Mouse (Mus musculus) gastrocnemius, adult 8-10 months (tissue): Measurements from ENCODE around the gene Zdhhc1. TPM values are rescaled to one million over a fixed set of nuclear protein-coding genes. Genes with fewer than 3 reads are reported as not detected.

Experiments
- DNase-seq, 2 experiments: peaks; one replicate each; pipeline ENCODE4 v3.0.0; 2022; ENCODE audit warnings: low spot score in 2 of 2
- total RNA-seq, 4 experiments: library from RNA; stranded (reverse); gene quantifications; 2 replicates each; pipeline ENCODE4 v1.2.4; 2022

Zdhhc1 gene
- total RNA-seq = 10 to 100 TPM; 10.3 to 11.7 (median 11.4) TPM

DNA sequence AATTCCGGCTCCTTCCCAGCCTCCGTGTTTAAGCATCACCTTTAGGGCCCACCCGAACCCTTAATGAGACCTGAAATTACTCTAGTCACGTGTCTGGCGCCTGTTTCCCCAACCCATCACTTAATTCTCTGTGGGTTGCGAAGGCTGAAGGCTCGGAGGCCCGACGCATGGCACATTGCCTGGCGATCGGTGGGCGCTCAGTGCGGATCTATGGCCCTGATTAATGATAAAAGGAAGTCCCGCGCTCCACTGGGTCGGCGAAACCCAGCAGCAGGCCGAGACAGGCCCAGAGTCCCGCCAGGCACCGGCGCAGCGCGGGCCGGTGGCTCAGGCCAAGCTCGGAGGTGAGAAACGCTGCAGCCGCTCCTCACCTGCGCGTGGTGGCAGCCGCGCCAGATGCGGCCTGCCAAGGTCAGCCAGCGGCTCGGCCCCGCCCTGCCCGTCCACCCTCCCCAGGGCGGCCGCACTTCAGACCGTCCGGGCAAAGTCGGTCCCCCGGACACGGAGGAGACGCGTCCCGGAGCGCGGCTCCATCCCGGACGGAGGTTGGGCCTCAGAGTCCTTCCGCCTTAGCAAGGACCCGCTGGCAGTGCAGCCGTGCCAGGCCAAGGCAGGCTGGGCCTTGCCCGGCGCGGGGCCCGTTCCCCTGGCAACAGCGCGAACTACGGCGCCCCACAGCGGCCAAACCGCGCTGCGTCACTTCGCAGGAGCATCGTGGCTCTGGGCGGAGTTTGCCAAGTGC lies at the start of gene Zdhhc1:
Gene Zdhhc1, minus strand, starts transcription at position 464 of the 742 bp plus-strand sequence.
- DNase-seq = peak; percentile 81 to 82

- DNase-seq = no peak
These were observed 48.5 kb upstream of the Zdhhc1 start for GRCm38 (mm10) chr8:105545249-105545648.

GRCm38 (mm10) chr8:105544544-105545205 lies 48.0 kb upstream of the Zdhhc1 start:
- peak in 1 of 2 experiments; percentile 37 for DNase-seq

DNA sequence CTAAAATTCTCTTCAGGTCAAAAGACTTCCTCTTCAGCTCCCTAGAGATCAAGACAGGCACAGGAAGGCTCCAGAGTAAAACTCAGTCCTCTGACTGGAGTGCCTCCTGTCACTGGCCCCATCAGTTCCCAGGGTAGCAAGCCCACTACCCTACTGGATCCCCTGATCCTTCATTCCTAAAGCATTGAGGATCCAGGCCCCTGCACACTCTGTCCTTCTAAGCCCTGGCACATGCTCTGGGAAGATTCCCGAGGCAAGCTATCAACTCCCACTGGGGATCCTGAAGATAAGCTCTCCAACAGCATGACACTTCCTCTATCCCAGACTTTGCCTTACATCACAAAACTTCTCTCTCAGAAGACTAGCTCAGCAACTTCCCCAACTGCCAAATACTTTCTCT lies 47.0 kb upstream of the Zdhhc1 start:
- DNase-seq = no peak

DNA sequence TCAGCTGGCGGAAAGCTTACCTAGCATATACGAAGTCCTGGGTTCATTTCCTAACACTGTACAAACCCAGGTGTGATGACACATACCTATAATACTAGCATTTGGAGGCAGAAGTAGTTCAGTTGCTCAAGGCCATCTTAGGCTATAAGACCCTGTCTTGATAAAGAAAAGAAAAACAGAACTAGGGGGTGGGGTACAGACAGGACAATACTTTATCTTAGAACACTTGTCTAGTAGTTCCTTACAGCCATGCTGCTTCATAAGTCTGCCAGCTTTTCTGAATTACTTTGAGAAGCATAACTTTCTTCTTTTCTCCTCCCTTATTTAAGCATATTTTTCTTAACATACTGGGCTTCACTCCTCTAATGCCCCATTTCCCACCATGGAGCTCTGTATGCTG lies 46.1 kb upstream of the Zdhhc1 start:
- DNase-seq = no peak

DNA sequence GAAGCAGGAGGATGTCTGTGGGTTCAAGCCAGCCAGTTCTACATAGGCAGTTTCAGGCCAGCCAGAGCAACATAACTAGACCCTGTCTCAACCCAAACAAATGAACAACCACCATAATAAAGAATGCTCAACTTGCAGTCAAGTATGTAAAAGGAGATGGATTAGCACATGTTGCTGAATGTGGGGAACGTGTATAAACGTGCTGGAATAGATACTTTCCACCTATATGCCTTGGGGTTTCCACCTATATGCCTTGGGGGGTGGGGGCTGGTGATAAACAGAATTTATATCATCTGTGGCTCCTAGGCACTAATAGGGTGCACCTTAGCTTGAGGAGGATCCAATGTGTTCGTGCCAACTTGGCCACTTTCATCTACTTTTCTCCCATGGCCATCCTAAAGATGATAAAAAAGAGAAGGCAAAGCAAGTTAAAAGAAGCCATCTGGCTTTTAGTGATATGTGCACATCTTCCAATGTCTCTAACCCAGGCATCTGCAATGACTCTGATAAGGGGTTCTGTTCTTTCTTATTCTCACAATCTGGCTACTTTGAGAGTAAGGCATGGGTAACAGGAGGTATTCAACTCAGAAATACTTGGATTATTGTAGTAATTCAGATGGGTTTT lies 45.4 kb upstream of the Zdhhc1 start:
- DNase-seq = no peak

DNA sequence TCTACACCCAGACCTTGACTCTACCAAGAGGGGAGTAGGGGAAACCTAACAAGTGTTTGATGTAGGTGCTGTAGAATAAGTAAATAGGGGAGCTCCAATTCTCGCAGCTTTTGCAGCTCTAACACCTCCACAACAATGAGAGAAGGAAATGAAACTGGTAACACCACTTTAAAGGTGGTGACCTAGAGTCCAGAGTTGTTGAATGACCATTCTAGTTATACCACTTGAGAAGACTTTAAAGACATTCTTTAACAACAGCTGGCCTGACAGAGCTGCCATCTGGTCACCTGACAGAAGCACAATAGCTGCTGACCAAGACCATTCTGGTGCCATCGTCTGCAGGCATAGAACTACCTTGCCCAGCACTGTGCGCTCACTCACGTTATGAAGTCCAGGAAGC lies 42.2 kb upstream of the Zdhhc1 start:
- no peak for DNase-seq

- DNase-seq = peak; percentile 83 to 93
These were observed 40.4 kb upstream of the Zdhhc1 start for GRCm38 (mm10) chr8:105537011-105537677.

DNA sequence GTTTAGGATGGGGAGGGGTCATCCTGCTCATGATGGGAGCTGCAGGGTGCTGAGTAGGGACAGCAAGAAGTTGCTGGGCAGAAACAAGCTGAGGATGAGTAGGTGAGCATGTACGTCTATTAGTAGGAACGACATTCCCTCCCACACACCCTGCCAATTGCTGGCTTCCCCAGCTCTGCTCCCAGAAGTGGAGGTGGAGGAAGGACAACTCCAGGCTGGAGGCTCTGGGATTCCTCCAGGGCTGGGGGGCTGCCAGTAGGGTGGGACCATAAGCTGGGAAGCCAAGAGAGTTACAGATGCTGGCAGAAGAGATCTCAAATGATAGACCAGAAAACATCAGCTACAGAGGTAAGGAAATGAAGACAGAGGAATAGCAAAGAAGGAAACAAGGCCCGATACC lies 39.8 kb upstream of the Zdhhc1 start:
- DNase-seq = no peak

DNA sequence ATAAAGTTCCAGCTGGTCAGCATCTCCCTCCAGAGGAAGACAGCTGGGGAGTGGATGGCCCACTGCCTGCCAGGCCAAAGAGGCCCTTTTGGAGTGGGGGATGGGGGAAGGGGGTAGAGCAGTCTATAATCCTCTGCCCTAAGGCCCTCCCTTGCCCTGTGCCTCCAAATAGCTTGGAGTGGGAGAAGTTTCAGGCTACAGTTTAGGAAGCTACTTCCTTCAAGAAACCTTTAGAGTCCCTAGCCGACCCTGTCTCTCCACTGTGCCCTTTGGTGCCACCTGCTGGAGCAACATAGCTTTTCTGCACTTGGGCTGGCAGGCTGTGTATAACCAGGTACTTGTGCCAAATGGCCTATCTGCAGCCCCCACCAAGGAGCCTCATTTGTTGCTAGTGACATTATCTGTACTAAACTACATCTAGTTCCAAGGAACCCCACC lies 37.2 kb upstream of the Zdhhc1 start:
- peak; percentile 63 to 75 for DNase-seq

DNA sequence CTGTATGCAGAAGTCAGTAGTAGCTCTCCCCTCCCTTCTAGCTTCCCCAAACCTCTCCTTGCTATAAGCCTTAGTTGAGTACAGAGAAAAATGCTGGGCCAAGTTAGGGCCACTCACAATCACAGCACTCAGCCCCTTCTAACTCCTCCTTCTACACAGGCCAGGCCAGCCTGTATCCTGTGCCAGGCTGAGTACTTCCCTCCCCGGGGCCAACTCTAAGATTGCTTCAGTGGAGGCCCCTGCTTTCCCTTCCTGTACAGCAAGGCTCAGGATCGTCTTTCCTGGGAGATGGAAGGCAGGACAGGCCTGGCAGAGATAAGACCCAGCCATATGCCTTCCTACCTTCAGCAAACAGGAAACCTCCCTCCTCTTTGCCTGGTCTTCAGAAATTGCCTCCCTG lies 36.7 kb upstream of the Zdhhc1 start:
- peak in 1 of 2 experiments; percentile 30 for DNase-seq

- DNase-seq = peak in 1 of 2 experiments; percentile 44
These were observed 35.1 kb upstream of the Zdhhc1 start for GRCm38 (mm10) chr8:105531774-105532173.

GRCm38 (mm10) chr8:105529271-105529670 lies 32.6 kb upstream of the Zdhhc1 start:
- DNase-seq = peak; percentile 43 to 55

DNA sequence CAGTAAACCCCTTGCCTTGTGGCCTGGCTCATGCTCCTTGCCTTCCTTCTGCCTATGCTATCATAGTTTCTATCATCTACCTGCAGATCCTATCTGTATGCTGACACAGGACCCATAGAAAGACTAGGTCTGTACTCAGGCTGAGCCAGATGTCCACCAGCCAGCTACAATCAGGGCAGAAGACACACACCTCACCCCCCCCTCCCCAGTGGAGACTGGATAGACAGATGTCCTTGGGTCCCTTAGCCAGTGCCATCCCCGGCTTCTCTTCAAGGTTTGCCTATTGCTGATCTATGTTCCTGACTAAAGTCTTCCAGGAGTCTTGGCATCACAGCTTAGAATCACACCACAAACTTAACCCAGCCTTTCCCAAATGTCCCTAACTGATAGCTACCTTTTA lies 31.5 kb upstream of the Zdhhc1 start:
- DNase-seq = no peak

DNA sequence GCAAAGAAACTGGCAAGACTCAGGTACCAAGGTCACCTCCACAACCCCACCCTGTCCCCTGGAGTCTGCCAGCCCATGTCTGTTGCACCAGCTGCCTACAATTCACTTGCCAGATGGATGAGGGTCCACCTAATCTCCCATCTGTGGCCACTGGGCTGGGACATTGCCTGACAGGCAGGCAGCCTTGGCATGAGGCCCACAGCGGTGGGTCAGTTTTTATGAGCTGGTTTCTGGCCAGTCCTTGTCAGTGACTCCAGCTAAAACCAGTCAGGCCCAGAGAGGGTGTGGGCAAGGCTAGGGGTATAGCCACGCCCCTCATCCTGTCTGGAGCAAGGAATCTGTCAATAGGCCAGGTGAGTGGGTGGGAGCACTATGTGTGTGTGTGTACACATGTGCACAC lies 30.4 kb upstream of the Zdhhc1 start:
- peak in 1 of 2 experiments; percentile 66 for DNase-seq

DNA sequence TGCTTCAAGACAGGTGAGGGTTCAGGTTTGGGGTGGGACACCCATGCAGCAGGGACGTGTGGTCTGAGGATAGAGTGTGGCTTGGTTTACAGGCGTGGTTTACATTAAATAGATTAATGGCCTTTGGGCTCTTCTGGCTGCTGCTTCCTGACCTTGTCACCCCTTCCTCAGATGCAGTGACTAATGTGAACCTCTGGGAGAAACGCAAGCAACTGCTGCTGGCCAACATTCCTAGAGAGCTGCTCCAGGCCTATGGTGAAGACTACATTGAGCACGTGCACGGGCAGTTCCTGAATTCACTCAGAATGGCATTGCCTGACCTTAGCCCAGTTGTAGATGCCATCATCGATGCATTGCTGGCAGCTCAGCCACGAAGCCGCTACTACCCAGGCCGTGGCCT lies 26.2 kb upstream of the Zdhhc1 start:
- no peak for DNase-seq

DNA sequence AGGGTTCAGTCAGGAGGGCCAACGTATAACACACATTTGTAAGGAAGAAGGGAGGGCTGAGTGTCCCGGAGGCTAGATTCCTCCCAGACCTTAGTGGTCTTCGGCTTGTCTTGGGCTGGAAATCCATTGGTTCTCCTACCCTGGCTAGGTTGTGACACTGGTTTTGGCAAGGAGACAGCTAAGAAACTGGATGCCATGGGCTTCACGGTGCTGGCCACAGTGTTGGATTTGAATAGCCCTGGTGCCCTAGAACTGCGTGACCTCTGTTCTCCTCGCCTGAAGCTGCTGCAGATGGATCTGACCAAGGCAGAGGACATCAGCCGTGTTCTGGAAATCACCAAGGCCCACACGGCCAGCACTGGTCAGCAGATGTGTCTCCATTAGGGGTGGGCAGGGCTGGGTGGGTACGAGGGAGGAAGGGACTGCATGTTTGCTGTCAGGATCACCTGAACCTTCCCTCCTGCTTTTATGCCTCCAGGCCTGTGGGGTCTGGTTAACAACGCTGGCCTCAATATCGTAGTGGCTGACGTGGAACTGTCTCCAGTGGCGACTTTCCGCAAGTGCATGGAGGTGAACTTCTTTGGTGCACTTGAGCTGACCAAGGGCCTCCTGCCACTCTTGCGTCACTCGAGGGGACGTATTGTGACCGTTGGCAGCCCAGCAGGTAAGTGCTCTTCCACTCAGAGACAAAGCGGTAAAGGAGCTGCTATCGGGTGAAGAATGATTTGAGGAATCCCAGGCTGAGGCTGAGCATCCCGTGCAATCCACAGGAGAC lies 25.5 kb upstream of the Zdhhc1 start:
- DNase-seq = no peak

DNA sequence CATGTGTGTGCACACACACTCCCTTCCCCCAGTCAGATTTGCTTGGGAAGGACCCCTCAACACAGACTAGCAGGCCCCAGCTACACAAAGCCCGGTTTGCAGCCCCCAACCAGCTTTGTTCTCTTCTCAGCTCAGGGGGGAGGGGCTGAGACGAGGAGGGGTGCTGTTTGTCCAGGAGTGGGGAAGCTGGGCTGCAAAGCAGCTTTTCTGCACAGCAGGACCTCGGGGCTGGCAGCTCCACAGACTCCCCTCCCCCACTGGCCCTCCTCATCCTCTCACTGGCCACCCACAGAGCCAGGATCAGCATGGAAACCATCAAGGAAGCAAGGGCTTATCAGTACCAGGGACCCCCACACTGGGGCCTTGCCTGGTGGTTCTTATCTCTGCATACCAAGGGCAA lies 24.4 kb upstream of the Zdhhc1 start:
- DNase-seq = no peak

DNA sequence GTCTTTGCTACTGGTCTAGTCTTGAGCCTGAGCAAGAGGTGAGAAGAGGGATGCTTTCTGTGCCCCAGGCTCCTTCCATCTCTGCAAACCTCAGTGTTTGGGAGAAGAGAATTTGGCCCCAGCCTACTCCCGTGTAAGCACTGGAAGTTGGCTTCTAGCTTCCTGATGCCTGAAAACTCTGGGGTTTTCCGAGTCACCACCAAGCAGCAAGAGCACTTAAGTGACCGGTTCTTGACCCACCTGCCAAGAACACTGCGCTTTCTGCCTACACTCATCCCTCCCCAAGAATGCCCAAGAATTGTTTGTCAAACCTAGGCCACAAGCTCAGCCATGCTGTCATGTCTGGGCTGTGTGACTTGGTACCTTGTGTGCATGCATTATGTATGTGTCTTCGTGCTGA lies 23.8 kb upstream of the Zdhhc1 start:
- no peak for DNase-seq

DNA sequence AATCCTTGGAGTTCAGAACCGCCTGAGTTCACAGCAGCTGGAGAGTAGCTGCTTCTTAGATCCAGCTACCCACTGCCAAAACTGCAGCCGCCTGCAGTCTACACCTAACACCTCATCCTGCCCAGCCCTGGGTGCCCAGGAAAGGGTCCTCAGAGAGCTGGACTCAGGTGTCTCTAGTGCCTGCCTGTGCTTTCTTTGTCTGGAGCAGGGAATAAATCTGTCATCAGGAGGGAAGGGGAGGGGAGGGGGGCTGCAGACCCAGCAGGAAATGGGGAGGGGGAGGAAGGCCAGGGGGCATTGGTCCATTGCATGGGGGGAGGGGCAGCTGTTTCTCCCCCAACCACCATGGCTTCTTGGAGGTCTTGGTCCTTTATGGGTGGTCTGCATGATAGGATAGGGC lies 22.9 kb upstream of the Zdhhc1 start:
- DNase-seq = no peak
